Mouse (Mus musculus) lung, postnatal 10 days (tissue): Measurements from ENCODE around the gene Asic4.

ENCODE experiments used
- DNase-seq: peaks from one replicate; pipeline ENCODE4 v3.0.0; 2021

Gene Asic4

GRCm38 (mm10) chr1:75450314-75451005, at the start of gene Asic4:
TSS of gene Asic4 (plus strand) at chr1:75450436.
- peak; percentile 31 for DNase-seq

- DNase-seq, result no peak
Observed at GRCm38 (mm10) chr1:75400493-75401115, 49.6 kb upstream of the Asic4 start.

- no peak for DNase-seq
Observed at GRCm38 (mm10) chr1:75405547-75405946, 44.7 kb upstream of the Asic4 start.

GRCm38 (mm10) chr1:75406173-75406572, 44.1 kb upstream of the Asic4 start:
- DNase-seq, result no peak

GRCm38 (mm10) chr1:75407056-75407455, 43.2 kb upstream of the Asic4 start:
- no peak for DNase-seq

- DNase-seq, result no peak
Observed at GRCm38 (mm10) chr1:75408210-75408609, 42.0 kb upstream of the Asic4 start.

- DNase-seq, result no peak
Observed at GRCm38 (mm10) chr1:75409950-75410349, 40.3 kb upstream of the Asic4 start.

DNA sequence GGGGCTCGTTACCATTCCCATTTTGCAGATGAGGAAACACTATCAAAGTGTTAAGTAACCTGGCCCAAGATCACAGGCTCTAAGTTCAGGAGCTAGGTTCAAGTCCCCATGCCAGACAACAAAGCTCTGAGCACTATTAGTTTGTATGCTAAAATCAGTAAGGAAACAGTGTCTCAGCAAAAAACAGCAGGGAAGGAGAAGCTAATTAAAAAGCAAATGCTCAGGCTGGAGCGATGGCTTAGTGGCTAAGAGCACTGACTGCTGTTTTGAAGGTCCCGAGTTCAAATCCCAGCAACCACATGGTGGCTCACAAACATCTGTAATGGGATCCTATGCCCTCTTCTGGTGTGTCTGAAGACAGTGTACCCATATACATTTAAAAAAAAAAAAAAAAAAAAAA, 38.0 kb upstream of the Asic4 start:
- no peak for DNase-seq

DNA sequence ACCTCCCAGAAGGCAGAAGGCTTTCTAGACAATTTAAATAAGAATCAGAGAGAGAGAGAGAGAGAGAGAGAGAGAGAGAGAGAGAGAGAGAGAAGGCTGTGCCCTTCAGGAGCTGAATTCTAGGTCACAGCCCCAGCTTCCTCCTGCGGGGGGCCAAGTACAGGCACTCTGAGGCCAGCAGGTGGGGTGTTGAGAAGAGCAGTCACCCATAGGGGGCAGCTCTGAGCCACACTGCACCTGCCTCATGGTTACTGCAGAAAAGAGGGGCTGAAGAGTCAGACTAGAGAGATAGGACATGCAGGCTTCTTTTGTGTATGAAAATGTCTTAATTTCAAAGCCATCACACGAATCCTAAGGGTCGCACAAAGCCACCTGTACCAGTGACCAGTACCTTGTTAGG, 36.5 kb upstream of the Asic4 start:
- DNase-seq, result no peak

GRCm38 (mm10) chr1:75421794-75422193, 28.4 kb upstream of the Asic4 start:
- no peak for DNase-seq

- DNase-seq, result no peak
Observed at GRCm38 (mm10) chr1:75422216-75422822, 27.9 kb upstream of the Asic4 start.

DNA sequence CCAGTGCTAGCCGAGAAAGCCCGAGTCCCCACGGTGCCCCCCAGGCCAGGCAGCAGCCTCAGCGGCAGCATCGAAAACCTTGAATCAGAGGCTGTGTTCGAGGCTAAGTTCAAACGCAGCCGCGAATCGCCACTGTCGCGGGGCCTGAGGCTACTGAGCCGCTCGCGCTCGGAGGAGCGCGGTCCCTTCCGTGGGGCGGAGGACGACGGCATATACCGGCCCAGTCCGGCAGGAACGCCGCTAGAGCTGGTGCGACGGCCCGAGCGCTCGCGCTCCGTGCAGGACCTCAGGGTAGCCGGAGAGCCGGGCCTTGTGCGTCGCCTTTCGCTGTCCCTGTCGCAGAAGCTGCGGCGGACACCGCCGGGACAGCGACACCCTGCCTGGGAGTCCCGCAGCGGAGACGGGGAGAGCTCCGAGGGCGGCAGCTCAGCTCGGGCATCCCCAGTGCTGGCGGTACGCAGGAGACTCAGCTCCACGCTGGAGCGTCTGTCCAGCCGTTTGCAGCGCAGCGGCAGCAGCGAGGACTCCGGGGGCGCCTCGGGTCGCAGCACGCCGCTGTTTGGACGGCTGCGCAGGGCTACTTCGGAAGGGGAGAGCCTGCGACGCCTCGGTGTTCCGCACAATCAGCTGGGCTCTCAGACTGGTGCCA, 27.3 kb upstream of the Asic4 start:
- peak; percentile 43 for DNase-seq

- DNase-seq, result no peak
Observed at GRCm38 (mm10) chr1:75423780-75424390, 26.4 kb upstream of the Asic4 start.

GRCm38 (mm10) chr1:75425796-75426471, 24.3 kb upstream of the Asic4 start:
- DNase-seq, result peak; percentile 56

DNA sequence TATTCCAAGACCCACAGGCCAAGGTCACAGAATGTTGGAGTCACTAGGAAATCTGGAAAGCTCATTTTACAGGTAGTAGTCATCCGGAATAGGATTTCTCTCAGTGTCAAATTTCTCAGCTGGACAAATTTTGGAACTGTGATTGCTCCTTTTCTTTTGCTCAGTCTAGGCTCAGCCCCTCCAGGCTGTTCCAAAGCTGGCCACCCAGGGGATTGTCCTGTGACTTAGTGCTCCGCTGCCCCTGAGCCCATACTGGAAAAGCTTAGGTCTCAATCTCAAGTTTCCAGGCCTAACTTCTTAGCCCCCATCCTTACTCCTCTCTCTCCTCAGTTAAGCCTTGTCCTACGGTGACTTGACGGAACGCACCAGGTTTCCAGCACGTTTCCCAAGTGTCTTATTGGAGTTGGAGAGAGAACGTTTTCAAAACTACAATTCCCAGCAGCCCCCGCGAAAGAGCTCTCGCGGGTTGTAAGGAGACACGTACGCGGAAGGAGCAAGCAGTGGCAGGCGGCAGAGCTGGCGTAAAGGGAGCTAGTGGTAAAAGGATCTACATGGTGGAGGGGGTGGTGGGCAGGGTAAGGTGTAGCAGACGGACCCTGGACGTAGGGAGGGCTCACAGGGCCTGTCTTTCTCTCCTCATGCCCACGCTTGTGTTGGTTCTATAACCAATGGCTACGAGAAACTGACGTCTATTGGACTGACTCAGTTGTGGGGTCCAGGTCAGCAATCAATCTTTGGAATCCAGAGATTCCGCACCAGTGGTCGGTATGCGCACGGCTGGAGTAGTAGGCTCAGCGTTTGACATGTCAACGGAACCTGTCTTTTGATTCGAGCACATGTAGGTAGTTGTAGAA, 14.5 kb upstream of the Asic4 start, which contains the start of gene Gmppa:
Gmppa (plus strand) TSS at position 456 of the 854 bp plus-strand sequence.
- peak; percentile 91 for DNase-seq

DNA sequence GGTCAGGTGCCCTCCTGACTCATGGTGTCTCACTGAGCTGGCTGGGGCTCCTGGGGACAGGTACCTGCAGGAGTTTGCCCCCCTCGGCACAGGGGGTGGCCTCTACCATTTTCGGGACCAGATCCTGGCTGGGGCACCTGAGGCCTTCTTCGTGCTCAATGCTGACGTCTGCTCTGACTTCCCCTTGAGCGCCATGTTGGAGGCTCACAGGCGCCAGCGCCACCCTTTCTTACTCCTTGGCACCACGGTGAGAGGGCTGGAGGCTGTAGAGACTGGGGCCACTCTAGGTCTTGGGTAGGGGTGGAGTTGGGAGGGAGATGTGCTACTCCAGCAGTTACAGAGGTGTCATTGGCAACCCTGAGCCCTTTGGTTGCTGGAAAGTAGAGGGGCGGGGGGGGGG, 11.5 kb upstream of the Asic4 start:
- DNase-seq, result no peak

DNA sequence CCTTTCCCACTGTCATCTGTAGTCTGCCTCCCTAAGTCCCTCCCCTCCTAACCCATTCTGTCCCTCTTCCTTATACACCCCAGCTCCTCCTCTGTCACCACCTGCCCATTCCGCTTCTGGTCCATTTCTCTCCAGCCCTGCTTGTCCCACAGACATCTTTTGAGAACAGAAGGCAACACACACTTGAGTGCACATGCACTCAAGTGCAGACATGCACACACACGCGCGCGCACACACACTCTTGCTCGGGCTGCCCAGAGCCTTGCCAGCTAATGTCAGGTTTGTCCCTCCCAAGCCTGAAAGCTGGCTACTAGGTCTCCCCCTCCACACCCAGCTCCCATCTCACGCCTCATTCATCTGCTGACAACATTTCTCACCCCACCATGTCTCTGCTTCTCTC, 9.6 kb upstream of the Asic4 start:
- DNase-seq, result no peak

- no peak for DNase-seq
Observed at GRCm38 (mm10) chr1:75441471-75441996, 8.7 kb upstream of the Asic4 start.

DNA sequence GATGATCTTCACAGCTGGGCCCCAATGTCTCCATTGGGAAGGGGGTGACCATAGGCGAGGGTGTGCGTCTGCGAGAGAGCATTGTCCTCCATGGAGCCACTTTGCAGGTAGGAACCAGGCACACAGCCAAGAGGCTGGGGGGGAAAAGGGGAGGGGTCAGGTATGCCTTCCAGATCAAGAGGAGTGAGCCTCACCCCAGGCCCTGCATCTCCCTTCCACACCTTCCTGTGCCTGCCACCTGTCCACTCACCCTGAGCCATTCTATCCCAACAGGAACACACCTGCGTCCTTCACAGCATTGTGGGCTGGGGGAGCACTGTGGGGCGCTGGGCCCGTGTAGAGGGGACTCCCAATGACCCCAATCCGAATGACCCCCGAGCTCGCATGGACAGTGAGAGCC, 8.1 kb upstream of the Asic4 start:
- no peak for DNase-seq

DNA sequence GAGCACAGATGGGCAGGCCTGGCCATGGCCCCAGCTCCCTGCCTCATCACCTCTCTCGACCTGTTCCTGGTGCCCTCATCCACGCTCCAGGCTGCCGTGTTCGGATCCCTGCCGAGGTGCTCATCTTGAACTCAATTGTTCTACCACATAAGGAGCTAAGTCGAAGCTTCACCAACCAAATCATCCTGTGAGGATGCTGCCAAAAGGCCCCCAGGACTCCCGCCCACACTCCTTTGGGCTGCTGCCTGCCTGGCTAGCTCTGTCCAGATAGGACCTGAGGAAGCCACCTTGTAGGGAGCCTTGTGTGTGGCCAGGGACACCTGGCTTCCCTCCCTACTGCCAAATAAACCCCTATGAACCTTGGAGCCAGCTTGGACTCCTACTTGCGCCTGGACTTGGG, 7.4 kb upstream of the Asic4 start:
- no peak for DNase-seq

DNA sequence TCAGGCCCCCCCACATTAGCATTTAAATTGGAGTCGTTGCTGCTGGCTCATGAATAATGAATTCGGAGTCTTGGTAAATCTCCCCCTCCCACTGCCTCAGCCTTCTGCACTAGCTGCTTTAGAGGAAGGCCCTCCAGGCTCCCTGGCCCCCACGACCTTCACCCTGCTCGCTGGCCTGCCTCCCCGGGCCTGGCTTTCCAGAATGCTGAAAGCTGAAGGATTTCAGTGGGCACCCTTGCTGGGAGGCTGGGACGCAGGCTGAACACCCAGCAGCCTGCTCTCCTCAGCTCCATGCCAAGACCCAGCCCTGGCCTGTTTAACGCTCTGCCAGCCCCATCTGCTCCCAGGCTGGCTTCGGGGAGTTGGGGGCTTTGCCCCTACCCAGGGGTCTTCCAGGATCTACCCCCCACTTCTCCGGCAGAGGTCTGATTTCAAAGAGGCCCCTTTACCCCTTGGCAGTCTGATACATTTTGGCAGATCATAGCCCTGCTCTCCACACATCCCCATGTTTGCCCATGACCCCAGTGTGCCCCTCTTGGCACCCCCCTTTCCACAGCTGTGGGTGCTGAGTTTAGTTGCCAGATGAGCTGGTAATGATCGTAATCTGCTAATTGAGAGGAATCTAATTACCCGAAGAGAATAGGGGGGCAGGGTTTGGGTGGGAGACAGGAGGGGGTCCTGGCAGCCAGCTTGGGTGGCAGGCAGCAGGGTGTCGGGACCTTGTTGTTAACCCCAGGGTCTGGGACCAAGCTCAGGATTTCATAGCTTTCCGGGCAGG, 6.8 kb upstream of the Asic4 start:
- DNase-seq, result no peak
